ENCODE assay signal across 7 mouse cellular contexts in the genomic region with DNA sequence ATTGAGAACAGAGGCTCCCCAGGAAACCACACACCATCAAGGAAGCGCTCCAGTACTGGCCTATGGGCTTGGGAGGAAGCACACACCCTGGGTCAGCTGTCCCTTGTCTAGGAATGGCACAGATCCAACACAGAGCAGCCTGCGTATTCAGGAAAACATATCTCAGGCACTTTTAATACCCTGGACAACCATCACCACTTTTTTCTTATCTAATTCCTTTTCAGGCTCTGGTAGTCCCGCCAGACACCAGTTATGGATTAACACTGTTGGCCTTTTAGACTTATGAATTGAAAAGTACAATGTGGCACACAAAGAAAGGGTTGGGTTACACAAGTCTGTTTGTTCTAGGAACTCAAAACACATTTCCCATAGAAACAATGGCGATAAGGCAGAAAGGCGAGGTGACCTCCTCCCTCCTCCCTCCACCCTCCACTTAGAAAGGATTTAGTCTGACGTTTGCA. TPM values are rescaled to one million over a fixed set of nuclear protein-coding genes. Genes with fewer than 3 reads are reported as not detected.
A peak's percentile ranks its signal among the peaks of the same experiment; 100 is the strongest.
DNase-seq lines count a peak whose midpoint lies in the region; ATAC-seq lines count a peak whose summit lies in the region.

No protein-coding gene starts in this region.

- no peaks in the 10 kb centered on the region for H3K9me3 ChIP-seq in heart, embryonic 13.5 days
- H3K9me3 ChIP-seq in liver, embryonic 11.5 days (ENCODE audit: control insufficient read depth, low read length), result no peaks in the 10 kb centered on the region
- H3K9me3 ChIP-seq in stomach, embryonic 15.5 days, result no peaks in the 10 kb centered on the region

- H3K4me1 ChIP-seq in heart, embryonic 13.5 days, result peaks cover 13% of the 10 kb centered on the region
- no peaks in the 10 kb centered on the region for H3K4me1 ChIP-seq in liver, embryonic 11.5 days (replicated peaks; ENCODE audit: control insufficient read depth, insufficient read depth, low read length)
- H3K4me1 ChIP-seq in stomach, embryonic 15.5 days, result no peaks in the 10 kb centered on the region

- ATAC-seq in heart, embryonic 13.5 days (ENCODE audit: extremely low read depth, insufficient number of reproducible peaks, low FRiP score, low TSS enrichment), result peak; percentile 46; the same call in 1 of the 2 replicates
- peak; percentile 75 for ATAC-seq in liver, embryonic 11.5 days (replicated peaks; ENCODE audit: low FRiP score)
- ATAC-seq in stomach, embryonic 15.5 days (ENCODE audit: insufficient read depth, low FRiP score, low read depth), result peak; percentile 87
- no peak for ATAC-seq in megakaryocyte-erythroid progenitor cell, adult 5-6 weeks (replicated peaks; ENCODE audit: low FRiP score, low TSS enrichment, poor library complexity, severe bottlenecking)

- DNase-seq in ovary, adult 18-20 months (ENCODE audit: low spot score), result peak; percentile 13
- no peak for DNase-seq in ovary, postnatal 10 days (ENCODE audit: low spot score)
- no peak for DNase-seq in liver, embryonic 11.5 days (ENCODE audit: low spot score)
- no peak for DNase-seq in left cerebral cortex, adult 11 months (ENCODE audit: low spot score)

- no peak overlapping the region for H3K9ac ChIP-seq in heart, embryonic 13.5 days
- no peak overlapping the region for H3K9ac ChIP-seq in liver, embryonic 11.5 days (ENCODE audit: low read depth, low read length)
- no peak overlapping the region for H3K9ac ChIP-seq in stomach, embryonic 15.5 days

- no peaks in the 10 kb centered on the region for H3K27me3 ChIP-seq in heart, embryonic 13.5 days (replicated peaks)
- H3K27me3 ChIP-seq in liver, embryonic 11.5 days (replicated peaks; ENCODE audit: control insufficient read depth, insufficient read depth, low read length), result no peaks in the 10 kb centered on the region
- H3K27me3 ChIP-seq in stomach, embryonic 15.5 days (replicated peaks), result no peaks in the 10 kb centered on the region

- H3K27ac ChIP-seq in heart, embryonic 13.5 days (replicated peaks), result peak overlapping the region; percentile 41
- no peak overlapping the region for H3K27ac ChIP-seq in liver, embryonic 11.5 days (ENCODE audit: low read depth, low read length)
- no peak overlapping the region for H3K27ac ChIP-seq in stomach, embryonic 15.5 days

- no peak overlapping the region for H3K4me2 ChIP-seq in heart, embryonic 13.5 days
- no peak overlapping the region for H3K4me2 ChIP-seq in liver, embryonic 11.5 days
- H3K4me2 ChIP-seq in stomach, embryonic 15.5 days, result no peak overlapping the region

- no peak overlapping the region for H3K4me3 ChIP-seq in heart, embryonic 13.5 days
- no peak overlapping the region for H3K4me3 ChIP-seq in liver, embryonic 11.5 days (ENCODE audit: low read depth, low read length)
- no peak overlapping the region for H3K4me3 ChIP-seq in stomach, embryonic 15.5 days (replicated peaks)

- no peaks in the 10 kb centered on the region for H3K36me3 ChIP-seq in heart, embryonic 13.5 days
- no peaks in the 10 kb centered on the region for H3K36me3 ChIP-seq in liver, embryonic 11.5 days (ENCODE audit: control insufficient read depth, insufficient read depth, low read length)
- H3K36me3 ChIP-seq in stomach, embryonic 15.5 days, result no peaks in the 10 kb centered on the region

- 27% methylated on average over 6 of the region's 6 CpGs for WGBS in heart, embryonic 13.5 days
- WGBS in liver, embryonic 11.5 days, result 37% methylated on average over 6 of the region's 6 CpGs
- 26% methylated on average over 6 of the region's 6 CpGs for WGBS in stomach, embryonic 15.5 days

RNA-seq across cellular contexts. Expression of a gene that starts 56.8 kb away (rescaled TPM):
- polyA plus RNA-seq in heart, embryonic 13.5 days (2015; fragmentation: Nextera tagmentation; extraction: Ambion mirVana), result 0.94 and 1.3 TPM in 2 replicates
- polyA plus RNA-seq in liver, embryonic 11.5 days (2014; fragmentation: Nextera tagmentation; extraction: Ambion mirVana), result 0.42 and 0.43 TPM in 2 replicates
- 2.7 and 3.0 TPM in 2 replicates for polyA plus RNA-seq in stomach, embryonic 15.5 days (2015; fragmentation: Nextera tagmentation; extraction: Ambion mirVana)
- total RNA-seq in megakaryocyte-erythroid progenitor cell, adult 5-6 weeks (2014; fragmentation: Nextera tagmentation), result not detected in 2 replicates
- total RNA-seq in megakaryocyte-erythroid progenitor cell, adult 5-6 weeks (2017), result not detected in 2 replicates
